Mouse (Mus musculus) hindbrain, postnatal 0 days (tissue): Measurements from ENCODE around the gene Rnf181. TPM values are rescaled to one million over a fixed set of nuclear protein-coding genes. Genes with fewer than 3 reads are reported as not detected.
A peak's percentile ranks its signal among the peaks of the same experiment; 100 is the strongest.

Experiments used
- ATAC-seq: fragments of 200-750 bp; cut with Nextera tagmentation; 2 replicates; pipeline ENCODE4 v1.8.0; 2017; ENCODE audit warnings: mild to moderate bottlenecking, moderate TSS enrichment, moderate library complexity
- DNase-seq: peaks from one replicate; pipeline ENCODE4 v3.0.0-alpha.2; 2015; ENCODE audit warnings: low spot score
- H3K27ac ChIP-seq: fragments of 300-500 bp; sonication (generic); 2 replicates; pipeline ENCODE4 v1.5.1; 2014; ENCODE audit warnings: mild to moderate bottlenecking
- H3K27me3 ChIP-seq: fragments of 300-500 bp; sonication (generic); 2 replicates; pipeline ENCODE4 v1.6.1; 2014; ENCODE audit warnings: low read length, mixed read lengths; ENCODE audit not compliant: insufficient read depth
- H3K36me3 ChIP-seq: fragments of 300-500 bp; sonication (generic); 2 replicates; pipeline ENCODE4 v1.6.1; 2014; ENCODE audit warnings: low read length, mixed read lengths; ENCODE audit not compliant: insufficient read depth
- H3K4me1 ChIP-seq: fragments of 300-500 bp; sonication (generic); 2 replicates; pipeline ENCODE4 v1.6.1; 2014; ENCODE audit warnings: antibody characterized with exemption, low read length, mixed read lengths; ENCODE audit not compliant: insufficient read depth
- H3K4me2 ChIP-seq: fragments of 300-500 bp; sonication (generic); 2 replicates; pipeline ENCODE4 v1.6.1; 2014; ENCODE audit warnings: low read depth, mild to moderate bottlenecking, low read length, moderate library complexity, mixed read lengths
- H3K4me3 ChIP-seq: fragments of 300-500 bp; sonication (generic); 2 replicates; pipeline ENCODE4 v1.5.1; 2014; ENCODE audit warnings: low read length
- H3K9ac ChIP-seq: fragments of 300-500 bp; sonication (generic); replicated peaks from 2 replicates; pipeline ENCODE4 v1.6.1; 2014; ENCODE audit warnings: mild to moderate bottlenecking, low read length, moderate library complexity, mixed read lengths
- H3K9me3 ChIP-seq: fragments of 300-500 bp; sonication (generic); 2 replicates; pipeline ENCODE4 v1.6.1; 2016; ENCODE audit warnings: low read length, mixed read lengths
- CTCF ChIP-seq: IDR thresholded peaks from 2 replicates; pipeline ENCODE4 v1.5.1; 2016; ENCODE audit warnings: antibody characterized with exemption, control low read depth, low read depth
- WGBS: fragments of 180-500 bp; shearing (Covaris S2); extraction: QIAGEN DNeasy Blood & Tissue Kit; methylation state at CpG from one replicate; pipeline ENCODE4 v1.1.7; 2014; 5-methylcytosine and 5-hydroxymethylcytosine counted together
- polyA plus RNA-seq: library from polyadenylated mRNA; unstranded; fragments of >200 nt; fragmentation: Nextera tagmentation; extraction: Ambion mirVana; gene quantifications from 2 replicates; pipeline ENCODE4 v1.2.1, GENCODE M21; 2015
- total RNA-seq: library from RNA; depleted of rRNA; stranded (reverse); fragments of >200 nt; gene quantifications from 2 replicates; pipeline ENCODE4 v1.2.3, GENCODE M21; 2014

Gene Rnf181
- total and polyA plus RNA-seq, 2 experiments from 2014 or later = 70.6 to 134 TPM

- ATAC-seq = peak; percentile 99
- WGBS = under 1% methylated on average over 42 of the region's 42 CpGs
- TF ChIP-seq CTCF = peak; percentile 56
Measured at GRCm38 (mm10) chr6:72362132-72363028, 4.4 kb downstream of the Rnf181 start.

GRCm38 (mm10) chr6:72361121-72361551 is 5.6 kb downstream of the Rnf181 start:
- TF ChIP-seq CTCF = no peak
- peaks cover 13% of the 10 kb centered on the region for H3K36me3 ChIP-seq
- 66% methylated on average over 5 of the region's 5 CpGs for WGBS
- no peaks in the 10 kb centered on the region for H3K27me3 ChIP-seq
- peak overlapping the region; percentile 70 for H3K9ac ChIP-seq
- H3K27ac ChIP-seq = no peak overlapping the region
- ATAC-seq (no peak), DNase-seq (no peak)
- no peaks in the 10 kb centered on the region for H3K9me3 ChIP-seq
- peaks cover 13% of the 10 kb centered on the region for H3K4me1 ChIP-seq
- peak overlapping the region; percentile 71 for H3K4me3 ChIP-seq
- peak overlapping the region; percentile 96 for H3K4me2 ChIP-seq

More at GRCm38 (mm10) chr6:72362132-72363028, 4.4 kb downstream of the Rnf181 start:
- peak; percentile 98 for DNase-seq
- Histone ChIP-seq H3K4me2 (peak overlapping the region; percentile 96), H3K9ac (peak overlapping the region; percentile 70), H3K4me3 (peak overlapping the region; percentile 71), H3K27ac (peak overlapping the region; percentile 75), H3K36me3 (peaks cover 13% of the 10 kb centered on the region), H3K27me3 (no peaks in the 10 kb centered on the region), H3K4me1 (peaks cover 9% of the 10 kb centered on the region), H3K9me3 (no peaks in the 10 kb centered on the region)

- Histone ChIP-seq H3K36me3 (peaks cover 13% of the 10 kb centered on the region), H3K27ac (no peak overlapping the region), H3K9ac (no peak overlapping the region), H3K4me1 (peaks cover 15% of the 10 kb centered on the region), H3K9me3 (no peaks in the 10 kb centered on the region), H3K27me3 (no peaks in the 10 kb centered on the region), H3K4me3 (no peak overlapping the region), H3K4me2 (no peak overlapping the region)
- 50% methylated on average over 7 of the region's 7 CpGs for WGBS
- DNase-seq (no peak), ATAC-seq (no peak)
- no peak for TF ChIP-seq CTCF
Measured at GRCm38 (mm10) chr6:72360599-72360935, 6.2 kb downstream of the Rnf181 start.

GRCm38 (mm10) chr6:72359891-72360598 is 6.7 kb downstream of the Rnf181 start:
- H3K4me2 ChIP-seq = no peak overlapping the region
- H3K27ac ChIP-seq = no peak overlapping the region
- H3K9me3 ChIP-seq = no peaks in the 10 kb centered on the region
- no peak overlapping the region for H3K9ac ChIP-seq
- no peak for TF ChIP-seq CTCF
- no peaks in the 10 kb centered on the region for H3K27me3 ChIP-seq
- H3K4me3 ChIP-seq = no peak overlapping the region
- WGBS = 73% methylated on average over 11 of the region's 11 CpGs
- ATAC-seq (no peak), DNase-seq (no peak)
- peaks cover 13% of the 10 kb centered on the region for H3K36me3 ChIP-seq
- H3K4me1 ChIP-seq = peaks cover 15% of the 10 kb centered on the region

- ATAC-seq = no peak
- no peak for DNase-seq
- H3K36me3 ChIP-seq = peaks cover 13% of the 10 kb centered on the region
- H3K27me3 ChIP-seq = no peaks in the 10 kb centered on the region
- H3K4me2 ChIP-seq = no peak overlapping the region
- no peak for TF ChIP-seq CTCF
- 65% methylated on average over 2 of the region's 2 CpGs for WGBS
- peaks cover 19% of the 10 kb centered on the region for H3K4me1 ChIP-seq
- H3K9ac ChIP-seq = no peak overlapping the region
- no peak overlapping the region for H3K4me3 ChIP-seq
- no peaks in the 10 kb centered on the region for H3K9me3 ChIP-seq
- H3K27ac ChIP-seq = no peak overlapping the region
Measured at GRCm38 (mm10) chr6:72359343-72359742, 7.4 kb downstream of the Rnf181 start.

GRCm38 (mm10) chr6:72358086-72358764 is 8.5 kb downstream of the Rnf181 start:
- H3K4me1 ChIP-seq = peaks cover 19% of the 10 kb centered on the region
- no peaks in the 10 kb centered on the region for H3K9me3 ChIP-seq
- no peak overlapping the region for H3K27ac ChIP-seq
- H3K4me2 ChIP-seq = no peak overlapping the region
- no peak overlapping the region for H3K9ac ChIP-seq
- H3K36me3 ChIP-seq = peaks cover 13% of the 10 kb centered on the region
- TF ChIP-seq CTCF = no peak
- H3K4me3 ChIP-seq = no peak overlapping the region
- DNase-seq = no peak
- no peak for ATAC-seq
- no peaks in the 10 kb centered on the region for H3K27me3 ChIP-seq
- WGBS = 91% methylated on average over 10 of the region's 10 CpGs
